Mouse (Mus musculus) CH12.LX (cell line): ENCODE measurements at regions not wholly inside any gene's neighbourhood (a gene's known extent, or its start where the extent isn't known, plus 50 kb on each side); places are given as distances from the start of the nearest gene placed in this dataset.

ENCODE experiments used
- DNase-seq: peaks from one replicate; pipeline ENCODE4 v3.0.0-alpha.2; 2013; ENCODE audit errors: extremely low read depth
- H3K27ac ChIP-seq: 2 replicates; pipeline ENCODE4 v1.5.1; 2012; ENCODE audit warnings: low read depth, mild to moderate bottlenecking, control low read depth, moderate library complexity; ENCODE audit not compliant: insufficient read depth
- H3K27me3 ChIP-seq: replicated peaks from 2 replicates; pipeline ENCODE3; 2012; ENCODE audit warnings: inconsistent platforms
- H3K36me3 ChIP-seq, 2 experiments: replicated peaks in 1 of 2; 2 replicates each; pipeline versions ENCODE3 to v1.6.1; 2012; ENCODE audit warnings: inconsistent platforms in 1 of 2, low read length in 1 of 2, mild to moderate bottlenecking in 1 of 2, mixed read lengths in 1 of 2, moderate library complexity in 1 of 2; ENCODE audit not compliant: control insufficient read depth in 1 of 2, insufficient read depth in 1 of 2
- H3K4me1 ChIP-seq, 2 experiments: 2 replicates each; pipeline ENCODE4 v1.6.1; 2012; ENCODE audit warnings: inconsistent platforms in 1 of 2, moderate library complexity in 1 of 2; ENCODE audit not compliant: insufficient read depth in 2 of 2, control insufficient read depth in 1 of 2
- H3K4me2 ChIP-seq: 2 replicates; pipeline ENCODE4 v1.6.1; 2012; ENCODE audit warnings: low read depth, mild to moderate bottlenecking, control low read depth; ENCODE audit not compliant: poor library complexity, insufficient read depth, severe bottlenecking
- H3K4me3 ChIP-seq, 3 experiments: fragments of 150-350 bp in 1 of 3; sonication (generic) in 1 of 3; replicated peaks in 1 of 3; 2 replicates each; pipeline versions ENCODE3 to v1.5.1; 2011 to 2012; ENCODE audit warnings: low read depth in 2 of 3, low read length in 2 of 3, mild to moderate bottlenecking in 2 of 3, moderate library complexity in 2 of 3, control low read depth in 1 of 3, improper control_type of control experiment in 1 of 3, inconsistent platforms in 1 of 3, mixed read lengths in 1 of 3; ENCODE audit not compliant: poor library complexity in 1 of 3
- H3K79me2 ChIP-seq: replicated peaks from 2 replicates; pipeline ENCODE4 v1.6.1; 2012; ENCODE audit warnings: mild to moderate bottlenecking, moderate library complexity; ENCODE audit not compliant: control insufficient read depth, poor library complexity, insufficient read depth, severe bottlenecking; ENCODE audit errors: extremely low read depth
- H3K9ac ChIP-seq: 2 replicates; pipeline ENCODE4 v1.6.1; 2012; ENCODE audit warnings: low read depth, mild to moderate bottlenecking, control low read depth, moderate library complexity; ENCODE audit not compliant: insufficient read depth
- H3K9me3 ChIP-seq: replicated peaks from 2 replicates; pipeline ENCODE3; 2012; ENCODE audit warnings: low read length, inconsistent platforms, mixed read lengths
- CTCF ChIP-seq, 2 experiments: IDR thresholded peaks in 1 of 2; conservative IDR thresholded peaks in 1 of 2; 2 replicates each; pipeline ENCODE4 v1.5.1; 2011 to 2012; ENCODE audit warnings: low read depth in 2 of 2, low read length in 2 of 2, improper control_type of control experiment in 1 of 2, inconsistent platforms in 1 of 2, mild to moderate bottlenecking in 1 of 2, moderate library complexity in 1 of 2
- E2F4 ChIP-seq: IDR thresholded peaks from 2 replicates; pipeline ENCODE4 v1.6.1; 2011; ENCODE audit warnings: low read depth, low read length, improper control_type of control experiment; ENCODE audit not compliant: insufficient replicate concordance
- EP300 ChIP-seq: IDR thresholded peaks from 2 replicates; pipeline ENCODE4 v1.6.1; 2011; ENCODE audit warnings: low read length, improper control_type of control experiment
- HCFC1 ChIP-seq: IDR thresholded peaks from 2 replicates; pipeline ENCODE4 v1.6.1; 2012; ENCODE audit warnings: low read depth, mild to moderate bottlenecking, inconsistent platforms, low read length, improper control_type of control experiment
- IRF4 ChIP-seq: IDR thresholded peaks from 2 replicates; pipeline ENCODE4 v1.6.1; 2014; ENCODE audit warnings: low read depth, mild to moderate bottlenecking, inconsistent platforms, low read length, improper control_type of control experiment
- JUND ChIP-seq: conservative IDR thresholded peaks from 2 replicates; pipeline ENCODE4 v1.6.1; 2011; ENCODE audit warnings: low read depth, low read length, improper control_type of control experiment
- KAT2A ChIP-seq: IDR thresholded peaks from 2 replicates; pipeline ENCODE4 v1.6.1; 2012; ENCODE audit warnings: low read length, improper control_type of control experiment, inconsistent platforms; ENCODE audit not compliant: insufficient replicate concordance
- MAFK ChIP-seq: IDR thresholded peaks from 2 replicates; pipeline ENCODE4 v1.6.1; 2011; ENCODE audit warnings: low read length, improper control_type of control experiment; ENCODE audit not compliant: insufficient replicate concordance
- MEF2A ChIP-seq: IDR thresholded peaks from 2 replicates; pipeline ENCODE4 v1.6.1; 2014; ENCODE audit warnings: low read depth, mild to moderate bottlenecking, inconsistent platforms, low read length, improper control_type of control experiment, borderline replicate concordance
- MXI1 ChIP-seq: IDR thresholded peaks from 2 replicates; pipeline ENCODE4 v1.6.1; 2011; ENCODE audit warnings: mild to moderate bottlenecking, low read depth, low read length, improper control_type of control experiment
- POLR2AphosphoS2 ChIP-seq: IDR thresholded peaks from 2 replicates; pipeline ENCODE4 v1.6.1; 2011; ENCODE audit warnings: low read depth, low read length, improper control_type of control experiment
- RCOR1 ChIP-seq: conservative IDR thresholded peaks from 2 replicates; pipeline ENCODE4 v1.6.1; 2012; ENCODE audit warnings: low read depth, mild to moderate bottlenecking, inconsistent platforms, low read length, improper control_type of control experiment
- TBP ChIP-seq: conservative IDR thresholded peaks from 2 replicates; pipeline ENCODE4 v1.6.1; 2011; ENCODE audit warnings: low read depth, low read length, improper control_type of control experiment
- TCF12 ChIP-seq: IDR thresholded peaks from 2 replicates; pipeline ENCODE4 v1.6.1; 2014; ENCODE audit warnings: low read depth, mild to moderate bottlenecking, inconsistent platforms, low read length, improper control_type of control experiment
- UBTF ChIP-seq: IDR thresholded peaks from 2 replicates; pipeline ENCODE4 v1.6.1; 2012; ENCODE audit warnings: low read depth, mild to moderate bottlenecking, inconsistent platforms, low read length, improper control_type of control experiment, moderate library complexity
- USF2 ChIP-seq: conservative IDR thresholded peaks from 2 replicates; pipeline ENCODE4 v1.6.1; 2011; ENCODE audit warnings: low read depth, low read length, improper control_type of control experiment
- ZKSCAN1 ChIP-seq: IDR thresholded peaks from 2 replicates; pipeline ENCODE4 v1.6.1; 2012; ENCODE audit warnings: low read depth, inconsistent platforms, low read length, improper control_type of control experiment, borderline replicate concordance
- dilution Hi-C: fragments of 300-500 bp; cut with MboI; formaldehyde crosslinking; loops from 2 replicates; pipeline ENCODE4 v1.14.3; 2020; ENCODE audit warnings: low sequenced_read_pairs; ENCODE audit not compliant: extremely low pct_unique_long_range_greater_than_20kb, extremely low pct_ligation_motif_present
- in situ Hi-C: fragments of 300-500 bp; cut with MboI; formaldehyde crosslinking; loops from 3 replicates; pipeline ENCODE4 v1.14.3; 2019; ENCODE audit warnings: low sequenced_read_pairs, low pct_ligation_motif_present, low pct_unique_long_range_greater_than_20kb, mixed read lengths

- no peak for TF ChIP-seq TBP
- H3K4me2 ChIP-seq = peak overlapping the region; percentile 21; the same call in 1 of the 2 replicates
Measured at GRCm38 (mm10) chr5:55416146-55416545, 1417.8 kb downstream of the Stim2 start.

GRCm38 (mm10) chr5:55439158-55439557 is 1440.9 kb downstream of the Stim2 start:
- in situ Hi-C loops = no loop called here
- dilution Hi-C loops = no loop called here
- no peaks in the 10 kb centered on the region for H3K4me1 ChIP-seq
- no peaks in the 10 kb centered on the region for H3K9me3 ChIP-seq
- no peak overlapping the region for H3K9ac ChIP-seq
- no peak overlapping the region for H3K4me3 ChIP-seq
- no peaks in the 10 kb centered on the region for H3K79me2 ChIP-seq
- TF ChIP-seq POLR2AphosphoS2 (no peak), MEF2A (no peak), UBTF (no peak), JUND (no peak), KAT2A (no peak), HCFC1 (no peak), CTCF (conservative IDR thresholded peaks at IDR 0.05 in 1 of 2, IDR thresholded peaks at IDR 0.05 in 1 of 2; ENCODE audit: low read depth in 2 of 2, low read length in 2 of 2) (no peak), MXI1 (no peak), ZKSCAN1 (no peak), USF2 (no peak), EP300 (no peak), IRF4 (no peak)
- TF ChIP-seq, all 38 proteins: peak for 0
- no peaks in the 10 kb centered on the region for H3K36me3 ChIP-seq
- H3K27me3 ChIP-seq = no peaks in the 10 kb centered on the region
- no peak for DNase-seq
- H3K27ac ChIP-seq = no peak overlapping the region
- no peak overlapping the region for H3K4me2 ChIP-seq

More at GRCm38 (mm10) chr5:55416146-55416545, 1417.8 kb downstream of the Stim2 start:
- DNase-seq = no peak
- Histone ChIP-seq H3K79me2 (no peaks in the 10 kb centered on the region), H3K4me1 (no peaks in the 10 kb centered on the region), H3K9ac (no peak overlapping the region), H3K9me3 (no peaks in the 10 kb centered on the region), H3K27ac (no peak overlapping the region), H3K27me3 (no peaks in the 10 kb centered on the region), H3K4me3 (no peak overlapping the region), H3K36me3 (no peaks in the 10 kb centered on the region)
- in situ Hi-C loops = no loop called here
- dilution Hi-C loops = no loop called here

GRCm38 (mm10) chr5:55449064-55449463 is 1450.8 kb downstream of the Stim2 start:
- H3K4me1 ChIP-seq = no peaks in the 10 kb centered on the region
- no peaks in the 10 kb centered on the region for H3K27me3 ChIP-seq
- DNase-seq = no peak
- dilution Hi-C loops = no loop called here
- no peaks in the 10 kb centered on the region for H3K9me3 ChIP-seq
- no peaks in the 10 kb centered on the region for H3K79me2 ChIP-seq
- in situ Hi-C loops = no loop called here
- TF ChIP-seq TCF12 (no peak), MAFK (no peak), E2F4 (no peak), RCOR1 (no peak)
- H3K4me3 ChIP-seq = no peak overlapping the region
- H3K9ac ChIP-seq = no peak overlapping the region
- H3K27ac ChIP-seq = no peak overlapping the region
- no peak overlapping the region for H3K4me2 ChIP-seq
- H3K36me3 ChIP-seq = no peaks in the 10 kb centered on the region
